Mouse (Mus musculus) thymus, adult 2 months (tissue): ENCODE data around the gene Ccdc159. TPM values are rescaled to one million over a fixed set of nuclear protein-coding genes. Genes with fewer than 3 reads are reported as not detected.

ENCODE experiments used
- DNase-seq: peaks from one replicate; pipeline ENCODE4 v3.0.0; 2021
- H3K27ac ChIP-seq: fragments of 200-500 bp; 2 replicates; pipeline ENCODE4 v1.5.1; 2012; ENCODE audit warnings: low read length, control low read depth; ENCODE audit not compliant: control insufficient read depth, insufficient read depth
- H3K27me3 ChIP-seq: fragments of 200-500 bp; 2 replicates; pipeline ENCODE4 v1.6.1; 2012; ENCODE audit warnings: mild to moderate bottlenecking, low read length, moderate library complexity, mixed read lengths; ENCODE audit not compliant: control insufficient read depth, insufficient read depth
- H3K36me3 ChIP-seq: fragments of 200-500 bp; 2 replicates; pipeline ENCODE4 v1.6.1; 2012; ENCODE audit warnings: mild to moderate bottlenecking, low read length, moderate library complexity; ENCODE audit not compliant: control insufficient read depth, insufficient read depth
- H3K4me1 ChIP-seq: fragments of 200-500 bp; replicated peaks from 2 replicates; pipeline ENCODE4 v1.6.1; 2012; ENCODE audit warnings: low read length; ENCODE audit not compliant: control insufficient read depth, insufficient read depth
- H3K4me3 ChIP-seq: fragments of 200-500 bp; 2 replicates; pipeline ENCODE4 v1.5.1; 2012; ENCODE audit warnings: mild to moderate bottlenecking, low read length, control low read depth, moderate library complexity; ENCODE audit not compliant: control insufficient read depth, insufficient read depth
- CTCF ChIP-seq: fragments of 200-500 bp; IDR thresholded peaks from 2 replicates; pipeline ENCODE4 v1.5.1; 2012; ENCODE audit warnings: mild to moderate bottlenecking, control low read depth, low read length, moderate library complexity, borderline replicate concordance; ENCODE audit not compliant: control insufficient read depth, poor library complexity, insufficient read depth; ENCODE audit errors: extremely low read depth
- POLR2A ChIP-seq: fragments of 200-500 bp; IDR thresholded peaks from 2 replicates; pipeline ENCODE4 v1.6.1; 2012; ENCODE audit warnings: mild to moderate bottlenecking, low read length, control low read depth, moderate library complexity; ENCODE audit not compliant: control insufficient read depth, poor library complexity, insufficient read depth; ENCODE audit errors: extremely low read depth
- WGBS: fragments of 180-500 bp; shearing (Covaris S2); methylation state at CpG from one replicate; pipeline ENCODE4 v1.1.7; 2018; 5-methylcytosine and 5-hydroxymethylcytosine counted together
- polyA plus RNA-seq: library from polyadenylated mRNA; depleted of rRNA; stranded (reverse); fragments of >200 nt; gene quantifications from 2 replicates; pipeline ENCODE4 v1.2.3, GENCODE M21; 2012

The Ccdc159 gene
- polyA plus RNA-seq, 1 experiment: 1.9 TPM

DNA sequence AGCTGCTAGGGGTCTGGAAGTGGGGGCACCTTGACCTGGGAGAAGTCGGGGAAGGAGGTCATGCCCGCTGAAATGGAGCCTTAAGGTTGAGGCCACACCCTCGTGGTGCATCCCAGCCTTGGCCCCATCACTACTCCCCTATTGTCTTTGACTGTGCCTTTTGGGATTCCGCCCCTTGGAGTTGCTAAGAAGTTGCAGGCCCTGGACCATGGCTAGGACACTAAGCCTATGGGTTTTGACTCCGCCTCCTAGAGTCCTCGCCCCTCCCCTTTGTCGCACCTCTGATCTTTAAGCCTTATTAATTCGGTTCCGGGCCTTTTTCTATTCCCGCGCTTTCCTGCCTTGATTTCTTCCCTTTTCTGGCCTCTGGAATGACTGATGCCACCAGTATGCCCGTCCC, 16.4 kb downstream of the Ccdc159 start:
- WGBS: 75% methylated on average over 12 of the region's 12 CpGs
- Histone ChIP-seq H3K4me1 (peaks cover 6% of the 10 kb centered on the region; the same call in 1 of the 2 replicates), H3K27ac (no peak overlapping the region), H3K27me3 (peaks cover 2% of the 10 kb centered on the region; the same call in 1 of the 2 replicates), H3K36me3 (no peaks in the 10 kb centered on the region), H3K4me3 (no peak overlapping the region)
- no peak for TF ChIP-seq POLR2A
- no peak for TF ChIP-seq CTCF
- no peak for DNase-seq

DNA sequence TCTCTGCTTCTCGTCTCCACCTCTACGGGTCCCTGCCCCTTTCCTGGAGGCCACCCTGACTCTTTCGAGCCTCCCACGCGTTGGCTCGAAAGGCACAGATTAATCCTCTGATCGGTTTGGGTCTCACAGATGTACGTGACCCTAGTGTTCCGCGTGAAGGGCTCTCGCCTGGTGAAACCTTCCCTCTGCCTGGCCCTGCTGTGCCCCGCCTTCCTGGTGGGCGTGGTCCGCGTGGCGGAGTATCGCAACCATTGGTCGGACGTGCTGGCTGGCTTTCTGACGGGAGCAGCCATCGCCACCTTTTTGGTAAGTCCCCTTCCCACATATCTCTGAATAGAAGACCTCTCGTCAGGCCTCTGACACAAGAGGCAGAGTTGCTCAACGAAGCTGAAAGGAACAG, 17.0 kb downstream of the Ccdc159 start:
- H3K36me3 ChIP-seq: no peaks in the 10 kb centered on the region
- no peak overlapping the region for H3K27ac ChIP-seq
- H3K4me1 ChIP-seq: peaks cover 6% of the 10 kb centered on the region; the same call in 1 of the 2 replicates
- no peak for DNase-seq
- H3K27me3 ChIP-seq: peaks cover 2% of the 10 kb centered on the region; the same call in 1 of the 2 replicates
- no peak overlapping the region for H3K4me3 ChIP-seq
- WGBS: 63% methylated on average over 23 of the region's 23 CpGs
- TF ChIP-seq POLR2A: no peak
- no peak for TF ChIP-seq CTCF

DNA sequence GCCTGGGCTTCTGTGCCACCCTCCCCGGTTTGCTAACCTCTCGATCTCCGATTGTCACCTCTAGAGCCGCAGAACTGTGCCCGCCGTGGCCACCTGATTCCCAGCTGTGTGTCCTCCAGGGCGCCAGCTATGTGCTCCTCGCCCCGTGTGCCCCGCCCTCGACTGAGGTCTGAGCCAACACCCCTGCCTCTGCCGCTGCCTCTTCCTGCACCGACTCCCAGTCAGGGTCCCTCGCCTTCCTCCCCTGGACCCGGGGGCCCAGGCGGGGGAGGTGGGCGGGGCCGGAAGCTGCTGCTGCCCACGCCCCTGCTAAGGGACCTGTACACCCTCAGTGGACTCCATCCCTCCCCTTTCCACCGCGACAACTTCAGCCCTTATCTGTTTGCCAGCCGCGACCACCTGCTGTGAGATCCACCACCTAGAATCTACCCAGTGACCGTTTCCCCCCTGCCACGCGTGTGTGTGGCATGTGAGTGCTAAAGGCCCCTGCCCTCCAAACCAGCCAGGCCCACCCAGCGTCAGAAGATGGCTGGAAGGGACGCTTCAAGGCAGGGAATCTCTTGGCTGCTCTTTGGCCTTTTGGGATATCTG, 20.4 kb downstream of the Ccdc159 start:
- no peak for DNase-seq
- H3K27me3 ChIP-seq: peaks cover 2% of the 10 kb centered on the region; the same call in 1 of the 2 replicates
- H3K4me1 ChIP-seq: peaks cover 6% of the 10 kb centered on the region; the same call in 1 of the 2 replicates
- H3K4me3 ChIP-seq: no peak overlapping the region
- no peaks in the 10 kb centered on the region for H3K36me3 ChIP-seq
- WGBS: 3% methylated on average over 28 of the region's 28 CpGs
- TF ChIP-seq CTCF: no peak
- TF ChIP-seq POLR2A: no peak
- no peak overlapping the region for H3K27ac ChIP-seq

- WGBS: 54% methylated on average over 8 of the region's 8 CpGs
- H3K27ac ChIP-seq: no peak overlapping the region
- TF ChIP-seq CTCF (no peak), POLR2A (no peak)
Observed at GRCm38 (mm10) chr9:21948146-21948545, 20.9 kb downstream of the Ccdc159 start.

GRCm38 (mm10) chr9:21948790-21949189, 21.5 kb downstream of the Ccdc159 start:
- 70% methylated on average over 6 of the region's 6 CpGs for WGBS
- Histone ChIP-seq H3K4me1 (peaks cover 6% of the 10 kb centered on the region; the same call in 1 of the 2 replicates), H3K27me3 (peaks cover 2% of the 10 kb centered on the region; the same call in 1 of the 2 replicates), H3K36me3 (no peaks in the 10 kb centered on the region), H3K27ac (no peak overlapping the region), H3K4me3 (no peak overlapping the region)
- no peak for DNase-seq
- no peak for TF ChIP-seq POLR2A
- no peak for TF ChIP-seq CTCF

More at GRCm38 (mm10) chr9:21948146-21948545, 20.9 kb downstream of the Ccdc159 start:
- H3K4me3 ChIP-seq: no peak overlapping the region
- H3K27me3 ChIP-seq: peaks cover 2% of the 10 kb centered on the region; the same call in 1 of the 2 replicates
- no peaks in the 10 kb centered on the region for H3K36me3 ChIP-seq
- H3K4me1 ChIP-seq: peaks cover 6% of the 10 kb centered on the region; the same call in 1 of the 2 replicates
- no peak for DNase-seq

- H3K36me3 ChIP-seq: no peaks in the 10 kb centered on the region
- H3K4me3 ChIP-seq: no peak overlapping the region
- H3K4me1 ChIP-seq: peaks cover 6% of the 10 kb centered on the region; the same call in 1 of the 2 replicates
- peak; percentile 69 for DNase-seq
- no peak for TF ChIP-seq POLR2A
- TF ChIP-seq CTCF: no peak
- peaks cover 2% of the 10 kb centered on the region; the same call in 1 of the 2 replicates for H3K27me3 ChIP-seq
- 17% methylated on average over 11 of the region's 11 CpGs for WGBS
- no peak overlapping the region for H3K27ac ChIP-seq
Observed at GRCm38 (mm10) chr9:21950322-21950721, 23.1 kb downstream of the Ccdc159 start.
